Mouse (Mus musculus) stomach, embryonic 15.5 days (tissue): ENCODE measurements around the gene Entpd3. TPM values are rescaled to one million over a fixed set of nuclear protein-coding genes. Genes with fewer than 3 reads are reported as not detected.

Experiments used
- ATAC-seq: fragments of 200-750 bp; cut with Nextera tagmentation; 2 replicates; pipeline ENCODE4 v1.8.0; 2017; ENCODE audit warnings: low read depth, moderate number of reproducible peaks, moderate TSS enrichment; ENCODE audit not compliant: insufficient read depth, low FRiP score
- H3K27ac ChIP-seq: fragments of 300-500 bp; sonication (generic); 2 replicates; pipeline ENCODE4 v1.5.1; 2015; ENCODE audit warnings: mild to moderate bottlenecking, inconsistent platforms
- H3K27me3 ChIP-seq: fragments of 300-500 bp; sonication (generic); replicated peaks from 2 replicates; pipeline ENCODE4 v1.6.1; 2015; ENCODE audit warnings: inconsistent platforms
- H3K36me3 ChIP-seq: fragments of 300-500 bp; sonication (generic); 2 replicates; pipeline ENCODE4 v1.6.1; 2015; ENCODE audit warnings: inconsistent platforms
- H3K4me1 ChIP-seq: fragments of 300-500 bp; sonication (generic); 2 replicates; pipeline ENCODE4 v1.6.1; 2015; ENCODE audit warnings: inconsistent platforms
- H3K4me2 ChIP-seq: fragments of 300-500 bp; sonication (generic); 2 replicates; pipeline ENCODE4 v1.6.1; 2015; ENCODE audit warnings: mild to moderate bottlenecking, inconsistent platforms
- H3K4me3 ChIP-seq: fragments of 300-500 bp; sonication (generic); replicated peaks from 2 replicates; pipeline ENCODE4 v1.5.1; 2015; ENCODE audit warnings: inconsistent platforms
- H3K9ac ChIP-seq: fragments of 300-500 bp; sonication (generic); 2 replicates; pipeline ENCODE4 v1.6.1; 2015; ENCODE audit warnings: inconsistent platforms
- H3K9me3 ChIP-seq: fragments of 300-500 bp; sonication (generic); 2 replicates; pipeline ENCODE4 v1.6.1; 2016; ENCODE audit warnings: inconsistent platforms
- WGBS: fragments of 180-500 bp; shearing (Covaris S2); methylation state at CpG from one replicate; pipeline ENCODE4 v1.1.7; 2015; 5-methylcytosine and 5-hydroxymethylcytosine counted together
- polyA plus RNA-seq: library from polyadenylated mRNA; unstranded; fragments of >200 nt; fragmentation: Nextera tagmentation; extraction: Ambion mirVana; gene quantifications from 2 replicates; pipeline ENCODE4 v1.2.1, GENCODE M21; 2015

Gene Entpd3
- polyA plus RNA-seq, 1 experiment from 2014 or later: 5.5 TPM

- WGBS: 18% methylated on average over 6 of the region's 6 CpGs
- Histone ChIP-seq H3K4me2 (peak overlapping the region; percentile 19; the same call in 1 of the 2 replicates), H3K36me3 (no peaks in the 10 kb centered on the region), H3K27ac (no peak overlapping the region; the same call in 1 of the 2 replicates), H3K4me1 (peaks cover 20% of the 10 kb centered on the region), H3K9ac (no peak overlapping the region), H3K27me3 (no peaks in the 10 kb centered on the region), H3K4me3 (no peak overlapping the region), H3K9me3 (no peaks in the 10 kb centered on the region)
- ATAC-seq: no peak
Observed at GRCm38 (mm10) chr9:120542241-120542640, 2.6 kb downstream of the Entpd3 start.

GRCm38 (mm10) chr9:120545994-120546393, 6.4 kb downstream of the Entpd3 start:
- WGBS: 66% methylated on average over 2 of the region's 2 CpGs
- H3K27ac ChIP-seq: peak overlapping the region; percentile 90; the same call in 1 of the 2 replicates
- ATAC-seq: no peak

GRCm38 (mm10) chr9:120546482-120546881, 6.9 kb downstream of the Entpd3 start:
- Histone ChIP-seq H3K9ac (no peak overlapping the region), H3K36me3 (no peaks in the 10 kb centered on the region), H3K4me3 (no peak overlapping the region), H3K27ac (peak overlapping the region; percentile 90), H3K27me3 (no peaks in the 10 kb centered on the region), H3K4me1 (peaks cover 13% of the 10 kb centered on the region), H3K4me2 (no peak overlapping the region; the same call in 1 of the 2 replicates), H3K9me3 (no peaks in the 10 kb centered on the region)
- 87% methylated on average over 9 of the region's 9 CpGs for WGBS
- ATAC-seq: no peak

More at GRCm38 (mm10) chr9:120545994-120546393, 6.4 kb downstream of the Entpd3 start:
- H3K9ac ChIP-seq: no peak overlapping the region
- no peak overlapping the region for H3K4me2 ChIP-seq
- H3K4me3 ChIP-seq: no peak overlapping the region
- peaks cover 14% of the 10 kb centered on the region for H3K4me1 ChIP-seq
- no peaks in the 10 kb centered on the region for H3K9me3 ChIP-seq
- no peaks in the 10 kb centered on the region for H3K36me3 ChIP-seq
- H3K27me3 ChIP-seq: no peaks in the 10 kb centered on the region

- Histone ChIP-seq H3K9me3 (no peaks in the 10 kb centered on the region), H3K27ac (peak overlapping the region; percentile 90), H3K4me1 (peaks cover 8% of the 10 kb centered on the region; the same call in 1 of the 2 replicates), H3K27me3 (no peaks in the 10 kb centered on the region), H3K36me3 (no peaks in the 10 kb centered on the region), H3K4me2 (peak overlapping the region; percentile 44), H3K9ac (no peak overlapping the region), H3K4me3 (no peak overlapping the region)
- peak; percentile 84; the same call in 1 of the 2 replicates for ATAC-seq
- WGBS: 9% methylated on average over 16 of the region's 16 CpGs
Observed at GRCm38 (mm10) chr9:120547026-120547668, 7.5 kb downstream of the Entpd3 start.

- ATAC-seq: no peak
- no peak overlapping the region for H3K9ac ChIP-seq
- H3K27me3 ChIP-seq: no peaks in the 10 kb centered on the region
- H3K36me3 ChIP-seq: no peaks in the 10 kb centered on the region
- no peak overlapping the region; the same call in 1 of the 2 replicates for H3K27ac ChIP-seq
- no peaks in the 10 kb centered on the region for H3K9me3 ChIP-seq
- peaks cover 5% of the 10 kb centered on the region; the same call in 1 of the 2 replicates for H3K4me1 ChIP-seq
- no peak overlapping the region for H3K4me3 ChIP-seq
- H3K4me2 ChIP-seq: no peak overlapping the region
- WGBS: 81% methylated on average over 9 of the region's 9 CpGs
Observed at GRCm38 (mm10) chr9:120550778-120551177, 11.2 kb downstream of the Entpd3 start.

GRCm38 (mm10) chr9:120563590-120563989, 24.0 kb downstream of the Entpd3 start:
- Histone ChIP-seq H3K4me1 (no peaks in the 10 kb centered on the region), H3K9me3 (no peaks in the 10 kb centered on the region), H3K9ac (no peak overlapping the region), H3K4me2 (no peak overlapping the region), H3K27ac (no peak overlapping the region), H3K36me3 (no peaks in the 10 kb centered on the region), H3K27me3 (no peaks in the 10 kb centered on the region), H3K4me3 (no peak overlapping the region)
- no peak for ATAC-seq
- 75% methylated on average over 3 of the region's 3 CpGs for WGBS

GRCm38 (mm10) chr9:120564247-120564646, 24.6 kb downstream of the Entpd3 start:
- no peaks in the 10 kb centered on the region for H3K36me3 ChIP-seq
- H3K9ac ChIP-seq: no peak overlapping the region
- H3K27ac ChIP-seq: no peak overlapping the region
- no peaks in the 10 kb centered on the region for H3K27me3 ChIP-seq
- H3K4me2 ChIP-seq: no peak overlapping the region
- 83% methylated on average over 2 of the region's 2 CpGs for WGBS
- no peaks in the 10 kb centered on the region for H3K4me1 ChIP-seq
- ATAC-seq: no peak
- H3K4me3 ChIP-seq: no peak overlapping the region
- H3K9me3 ChIP-seq: no peaks in the 10 kb centered on the region

- Histone ChIP-seq H3K9me3 (no peaks in the 10 kb centered on the region), H3K9ac (no peak overlapping the region), H3K27ac (no peak overlapping the region), H3K4me1 (peaks cover 8% of the 10 kb centered on the region; the same call in 1 of the 2 replicates), H3K4me2 (no peak overlapping the region), H3K36me3 (no peaks in the 10 kb centered on the region), H3K4me3 (no peak overlapping the region), H3K27me3 (no peaks in the 10 kb centered on the region)
- ATAC-seq: no peak
- WGBS: 76% methylated on average over 5 of the region's 5 CpGs
Observed at GRCm38 (mm10) chr9:120566384-120566783, 26.8 kb downstream of the Entpd3 start.

- ATAC-seq: peak; percentile 3; the same call in 1 of the 2 replicates
- H3K4me2 ChIP-seq: no peak overlapping the region
- peaks cover 23% of the 10 kb centered on the region; the same call in 1 of the 2 replicates for H3K4me1 ChIP-seq
- no peak overlapping the region for H3K27ac ChIP-seq
- H3K9me3 ChIP-seq: no peaks in the 10 kb centered on the region
- H3K36me3 ChIP-seq: peaks cover 11% of the 10 kb centered on the region; the same call in 1 of the 2 replicates
- WGBS: 39% methylated on average over 2 of the region's 2 CpGs
- no peak overlapping the region for H3K4me3 ChIP-seq
- H3K27me3 ChIP-seq: no peaks in the 10 kb centered on the region
- H3K9ac ChIP-seq: no peak overlapping the region
Observed at GRCm38 (mm10) chr9:120568917-120569316, 29.3 kb downstream of the Entpd3 start.

GRCm38 (mm10) chr9:120569721-120570333, 30.2 kb downstream of the Entpd3 start:
- no peaks in the 10 kb centered on the region for H3K9me3 ChIP-seq
- H3K4me3 ChIP-seq: no peak overlapping the region
- ATAC-seq: no peak
- no peak overlapping the region for H3K4me2 ChIP-seq
- H3K36me3 ChIP-seq: peaks cover 20% of the 10 kb centered on the region
- no peak overlapping the region for H3K27ac ChIP-seq
- H3K27me3 ChIP-seq: no peaks in the 10 kb centered on the region
- H3K9ac ChIP-seq: no peak overlapping the region
- H3K4me1 ChIP-seq: peaks cover 23% of the 10 kb centered on the region; the same call in 1 of the 2 replicates
- WGBS: 59% methylated on average over 13 of the region's 13 CpGs

GRCm38 (mm10) chr9:120570334-120570725, 30.7 kb downstream of the Entpd3 start:
- Histone ChIP-seq H3K4me1 (peaks cover 23% of the 10 kb centered on the region; the same call in 1 of the 2 replicates), H3K4me2 (peak overlapping the region; percentile 82), H3K9ac (no peak overlapping the region), H3K9me3 (no peaks in the 10 kb centered on the region), H3K4me3 (peak overlapping the region; percentile 96), H3K27me3 (no peaks in the 10 kb centered on the region), H3K27ac (0 out of 2 replicates have a peak overlapping the region, but pooled peaks have one; percentile 31), H3K36me3 (peaks cover 25% of the 10 kb centered on the region)
- no peak for ATAC-seq
- 49% methylated on average over 2 of the region's 2 CpGs for WGBS
